7 mouse cellular contexts compared by ENCODE assay signal in genomic region chr3:28107446-28108004, GRCm38 (mm10).
DNase-seq lines count a peak whose midpoint lies in the region; ATAC-seq and TF ChIP-seq lines count a peak whose summit lies in the region.

No protein-coding gene starts in this region.

- peaks cover 0 to 3% of the 10 kb centered on the region in 2 experiments; a peak in 1 of 4 replicates for H3K4me1 ChIP-seq in ES-E14 (ENCODE audit: control insufficient read depth in 2 of 2, insufficient read depth in 2 of 2, low read length in 2 of 2, poor library complexity in 1 of 2)
- no peaks in the 10 kb centered on the region for H3K4me1 ChIP-seq in embryonic facial prominence, embryonic 11.5 days (ENCODE audit: control insufficient read depth, insufficient read depth, low read length)
- H3K4me1 ChIP-seq in hindbrain, embryonic 10.5 days (replicated peaks), result no peaks in the 10 kb centered on the region
- no peaks in the 10 kb centered on the region for H3K4me1 ChIP-seq in stomach, embryonic 16.5 days (ENCODE audit: control insufficient read depth, insufficient read depth, low read length)

- H3K9ac ChIP-seq in ES-E14 (ENCODE audit: insufficient read depth, low read depth, low read length, poor library complexity, severe bottlenecking), result no peak overlapping the region
- H3K9ac ChIP-seq in embryonic facial prominence, embryonic 11.5 days (replicated peaks; ENCODE audit: low read length), result no peak overlapping the region
- H3K9ac ChIP-seq in stomach, embryonic 16.5 days (ENCODE audit: low read length), result no peak overlapping the region

- no peaks in the 10 kb centered on the region for H3K27me3 ChIP-seq in embryonic facial prominence, embryonic 11.5 days (ENCODE audit: control insufficient read depth, insufficient read depth, low read length)
- no peaks in the 10 kb centered on the region for H3K27me3 ChIP-seq in hindbrain, embryonic 10.5 days (ENCODE audit: insufficient read depth, poor library complexity, severe bottlenecking)
- H3K27me3 ChIP-seq in stomach, embryonic 16.5 days (ENCODE audit: control insufficient read depth, insufficient read depth, low read length), result no peaks in the 10 kb centered on the region

- H3K27ac ChIP-seq in ES-E14 (ENCODE audit: insufficient read depth, low read depth, low read length, poor library complexity, severe bottlenecking), result no peak overlapping the region
- H3K27ac ChIP-seq in embryonic facial prominence, embryonic 11.5 days (replicated peaks; ENCODE audit: low read depth, low read length), result no peak overlapping the region
- H3K27ac ChIP-seq in hindbrain, embryonic 10.5 days, result no peak overlapping the region
- H3K27ac ChIP-seq in stomach, embryonic 16.5 days (ENCODE audit: low read length), result no peak overlapping the region

- no peak overlapping the region for H3K4me2 ChIP-seq in embryonic facial prominence, embryonic 11.5 days (ENCODE audit: low read depth, low read length)
- no peak overlapping the region for H3K4me2 ChIP-seq in stomach, embryonic 16.5 days (ENCODE audit: low read depth, low read length)

- no peak overlapping the region for H3K4me3 ChIP-seq in ES-E14 (ENCODE audit: insufficient read depth in 1 of 2, low read depth in 1 of 2, low read length in 2 of 2, poor library complexity in 1 of 2, severe bottlenecking in 1 of 2)
- H3K4me3 ChIP-seq in embryonic facial prominence, embryonic 11.5 days (ENCODE audit: low read depth, low read length), result no peak overlapping the region
- no peak overlapping the region for H3K4me3 ChIP-seq in hindbrain, embryonic 10.5 days
- H3K4me3 ChIP-seq in stomach, embryonic 16.5 days (replicated peaks; ENCODE audit: low read length), result no peak overlapping the region

- peak; percentile 79 for DNase-seq in 3T3-L1 (ENCODE audit: low read depth, low spot score)
- no peak for DNase-seq in ES-E14 (ENCODE audit: low read depth, low spot score)
- peak; percentile 71 for DNase-seq in embryonic facial prominence, embryonic 11.5 days (ENCODE audit: low spot score)
- DNase-seq in hindbrain, embryonic 10.5 days (ENCODE audit: low spot score), result peak; percentile 16
- DNase-seq in layer of hippocampus, adult 8-10 months (ENCODE audit: low spot score in 2 of 2), result peak; percentile 35 to 58
- peak; percentile 48 for DNase-seq in mesoderm, embryonic 11.5 days (ENCODE audit: low read depth, low spot score)

- no peaks in the 10 kb centered on the region for H3K9me3 ChIP-seq in ES-E14 (ENCODE audit: control insufficient read depth, insufficient read depth, low read depth, low read length)
- no peaks in the 10 kb centered on the region for H3K9me3 ChIP-seq in embryonic facial prominence, embryonic 11.5 days (replicated peaks; ENCODE audit: control insufficient read depth, low read length)
- H3K9me3 ChIP-seq in hindbrain, embryonic 10.5 days, result no peaks in the 10 kb centered on the region
- H3K9me3 ChIP-seq in stomach, embryonic 16.5 days (replicated peaks; ENCODE audit: control insufficient read depth, low read length), result no peaks in the 10 kb centered on the region

- ATAC-seq in embryonic facial prominence, embryonic 11.5 days (replicated peaks; ENCODE audit: insufficient number of reproducible peaks, low FRiP score, low TSS enrichment, low read depth), result no peak; the same call in 1 of the 2 replicates
- peak; percentile 73; the same call in 1 of the 2 replicates for ATAC-seq in stomach, embryonic 16.5 days (ENCODE audit: insufficient read depth, low FRiP score)

- in situ Hi-C loops in ES-E14 (cut with MboI; ENCODE audit: low sequenced_read_pairs in 2 of 2, unreplicated experiment in 2 of 2), result no loop called here

- WGBS in embryonic facial prominence, embryonic 11.5 days, result 46% methylated on average over 6 of the region's 6 CpGs
- 51% methylated on average over 6 of the region's 6 CpGs for WGBS in hindbrain, embryonic 10.5 days
- WGBS in stomach, embryonic 16.5 days, result 34% methylated on average over 6 of the region's 6 CpGs

- H3K36me3 ChIP-seq in ES-E14 (ENCODE audit: control insufficient read depth, insufficient read depth, low read length, poor library complexity, severe bottlenecking), result no peaks in the 10 kb centered on the region
- no peaks in the 10 kb centered on the region for H3K36me3 ChIP-seq in embryonic facial prominence, embryonic 11.5 days (replicated peaks; ENCODE audit: control insufficient read depth, insufficient read depth, low read depth, low read length)
- H3K36me3 ChIP-seq in hindbrain, embryonic 10.5 days, result no peaks in the 10 kb centered on the region
- H3K36me3 ChIP-seq in stomach, embryonic 16.5 days (ENCODE audit: control insufficient read depth, insufficient read depth, low read length), result no peaks in the 10 kb centered on the region

TF ChIP-seq in ES-E14, 5 proteins besides CTCF, POLR2A, EP300 and RAD21:
- TF ChIP-seq ZC3H11A (IDR thresholded peaks at IDR 0.05; ENCODE audit: borderline replicate concordance, low read depth, low read length), result peak; percentile 64; the same call in 1 of the 2 replicates
- TF ChIP-seq ZNF384 (IDR thresholded peaks at IDR 0.05; ENCODE audit: low read depth, low read length), result no peak
- no peak for TF ChIP-seq HCFC1 (IDR thresholded peaks at IDR 0.05; ENCODE audit: borderline replicate concordance, insufficient read depth, low read length)
- TF ChIP-seq MAFK (IDR thresholded peaks at IDR 0.05; ENCODE audit: insufficient read depth, low read depth, low read length), result no peak
- TF ChIP-seq CHD2 (IDR thresholded peaks at IDR 0.05; ENCODE audit: low read depth, low read length), result no peak
TF ChIP-seq in ES-E14: peak in this region for 1.
